Mouse (Mus musculus) forelimb bud, embryonic 11.5 days (tissue): ENCODE results near the gene Magea8.
"Not testable (repeated sequence)": the region's sequence is repeated elsewhere in the genome, so short reads cannot be mapped to it uniquely, and the experiment has no call there.

ENCODE experiments used
- DNase-seq: peaks from one replicate; pipeline ENCODE4 v3.0.0-alpha.2; 2012; ENCODE audit warnings: low read depth, low spot score

Gene Magea8

DNA sequence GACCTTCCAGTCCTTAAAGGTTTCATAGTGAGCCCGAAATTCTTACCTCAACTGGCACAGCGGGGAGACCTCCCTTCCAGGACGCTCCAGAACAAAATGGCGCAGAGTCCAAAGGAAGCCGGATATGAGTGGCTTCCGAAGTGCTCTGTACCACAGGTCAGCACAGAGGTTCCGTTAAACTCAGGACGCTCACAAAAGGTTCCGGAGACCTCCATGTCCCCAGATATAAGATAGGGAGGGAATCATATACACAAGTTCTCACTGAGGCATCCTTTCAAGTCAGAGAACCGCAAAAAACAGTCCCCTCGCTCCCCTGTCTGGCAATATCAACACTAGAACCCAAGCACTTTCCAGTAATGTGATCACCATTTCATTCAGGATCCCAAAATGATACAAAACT is at the start of gene Magea8:
TSS of gene Magea8 (minus strand) at position 101 of the 400 bp plus-strand sequence.
- not testable (repeated sequence) for DNase-seq

DNA sequence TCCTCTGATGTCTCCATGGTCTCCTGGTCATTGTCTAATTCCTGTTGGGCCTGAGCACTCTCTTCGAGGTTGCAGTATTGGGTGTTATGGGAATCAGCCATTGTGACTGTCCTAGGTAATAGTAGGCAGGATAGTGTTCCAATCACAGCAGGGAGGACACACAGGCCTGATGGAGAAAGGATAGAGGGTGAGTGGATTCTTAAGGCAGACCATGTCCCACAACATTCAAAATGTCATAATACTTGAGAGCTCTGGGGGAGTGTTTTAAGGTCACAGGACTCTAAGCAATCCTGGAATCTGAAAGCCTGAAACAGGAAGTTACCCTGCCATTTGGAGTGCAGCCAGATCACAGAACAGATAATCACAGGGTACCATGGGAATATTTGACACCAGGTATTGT is 46.2 kb downstream of the Magea8 start, which contains the start of gene Magea3:
TSS of gene Magea3 (minus strand) at position 101 of the 400 bp plus-strand sequence.
- not testable (repeated sequence) for DNase-seq

DNA sequence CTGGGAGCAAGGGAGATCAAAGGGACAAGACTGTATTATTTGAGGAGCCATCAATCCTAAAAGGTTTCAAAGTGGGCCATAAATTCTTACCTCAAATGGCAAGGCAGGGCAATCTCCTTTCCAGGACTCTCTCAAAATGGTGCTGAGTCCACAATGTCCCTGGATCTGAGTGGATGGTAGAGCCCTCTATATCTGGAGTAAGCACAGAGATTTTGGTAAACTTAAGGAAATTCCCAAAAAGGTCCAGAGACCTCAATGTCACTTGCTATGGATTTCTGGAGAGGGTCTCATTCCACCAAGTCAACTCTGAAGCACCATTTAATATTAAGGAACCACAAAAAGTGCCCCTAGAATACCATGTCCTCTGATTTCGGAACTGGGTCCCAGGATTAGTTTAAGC is 59.8 kb downstream of the Magea8 start, which contains the start of gene Magea6:
TSS of gene Magea6 (minus strand) at position 101 of the 400 bp plus-strand sequence.
- DNase-seq, result not testable (repeated sequence)
